Mouse (Mus musculus) hindbrain, embryonic 14.5 days (tissue): ENCODE measurements at regions not wholly inside any gene's neighbourhood (a gene's known extent, or its start where the extent isn't known, plus 50 kb on each side); places are given as distances from the start of the nearest gene placed in this dataset.

Source experiments
- ATAC-seq: fragments of 200-750 bp; cut with Nextera tagmentation; 2 replicates; pipeline ENCODE4 v1.8.0; 2017; ENCODE audit warnings: moderate number of reproducible peaks, mild to moderate bottlenecking, moderate TSS enrichment, moderate library complexity; ENCODE audit not compliant: low FRiP score
- DNase-seq: peaks from one replicate; pipeline ENCODE4 v3.0.0-alpha.2; 2015; ENCODE audit warnings: low spot score
- H3K27ac ChIP-seq: fragments of 300-500 bp; sonication (generic); 2 replicates; pipeline ENCODE4 v1.5.1; 2014; ENCODE audit warnings: mild to moderate bottlenecking, moderate library complexity
- H3K27me3 ChIP-seq: fragments of 300-500 bp; sonication (generic); 2 replicates; pipeline ENCODE4 v1.6.1; 2014; ENCODE audit warnings: mild to moderate bottlenecking, low read length, mixed read lengths; ENCODE audit not compliant: control insufficient read depth, insufficient read depth
- H3K36me3 ChIP-seq: fragments of 300-500 bp; sonication (generic); replicated peaks from 2 replicates; pipeline ENCODE4 v1.6.1; 2014; ENCODE audit not compliant: control insufficient read depth, insufficient read depth
- H3K4me1 ChIP-seq: fragments of 300-500 bp; sonication (generic); replicated peaks from 2 replicates; pipeline ENCODE4 v1.6.1; 2014; ENCODE audit warnings: antibody characterized with exemption, low read length, mixed read lengths; ENCODE audit not compliant: control insufficient read depth, insufficient read depth
- H3K4me2 ChIP-seq: fragments of 300-500 bp; sonication (generic); replicated peaks from 2 replicates; pipeline ENCODE4 v1.6.1; 2014; ENCODE audit warnings: mild to moderate bottlenecking, moderate library complexity
- H3K4me3 ChIP-seq: fragments of 300-500 bp; sonication (generic); replicated peaks from 2 replicates; pipeline ENCODE4 v1.5.1; 2014; ENCODE audit warnings: mild to moderate bottlenecking, low read length
- H3K9ac ChIP-seq: fragments of 300-500 bp; sonication (generic); 2 replicates; pipeline ENCODE4 v1.6.1; 2014
- H3K9me3 ChIP-seq: fragments of 300-500 bp; sonication (generic); 2 replicates; pipeline ENCODE4 v1.6.1; 2016; ENCODE audit warnings: low read length; ENCODE audit not compliant: control insufficient read depth
- WGBS: fragments of 180-500 bp; shearing (Covaris S2); extraction: QIAGEN DNeasy Blood & Tissue Kit; methylation state at CpG from one replicate; pipeline ENCODE4 v1.1.7; 2014; 5-methylcytosine and 5-hydroxymethylcytosine counted together

- no peaks in the 10 kb centered on the region for H3K4me1 ChIP-seq
- no peaks in the 10 kb centered on the region for H3K9me3 ChIP-seq
- ATAC-seq = no peak
- WGBS = 55% methylated on average over 4 of the region's 4 CpGs
- H3K9ac ChIP-seq = no peak overlapping the region
- no peaks in the 10 kb centered on the region for H3K27me3 ChIP-seq
- no peaks in the 10 kb centered on the region for H3K36me3 ChIP-seq
- H3K27ac ChIP-seq = no peak overlapping the region
- H3K4me3 ChIP-seq = no peak overlapping the region
- no peak overlapping the region for H3K4me2 ChIP-seq
- peak; percentile 22 for DNase-seq
Measured at GRCm38 (mm10) chr1:141154572-141154971, 908.6 kb downstream of the Kcnt2 start.

GRCm38 (mm10) chr1:141161772-141162171 is 915.8 kb downstream of the Kcnt2 start:
- no peak for DNase-seq
- Histone ChIP-seq H3K9me3 (no peaks in the 10 kb centered on the region), H3K4me1 (no peaks in the 10 kb centered on the region), H3K4me3 (no peak overlapping the region), H3K27me3 (no peaks in the 10 kb centered on the region), H3K27ac (no peak overlapping the region), H3K36me3 (no peaks in the 10 kb centered on the region), H3K4me2 (no peak overlapping the region), H3K9ac (no peak overlapping the region)
- WGBS = 94% methylated on average over 1 of the region's 1 CpGs
- no peak for ATAC-seq
